Mouse (Mus musculus): ENCODE measurements around the gene Clip2. TPM values are rescaled to one million over a fixed set of nuclear protein-coding genes. Genes with fewer than 3 reads are reported as not detected.

The Clip2 gene
- polyA plus RNA-seq, 1 experiment from 2014 or later: 6.8 TPM

DNA sequence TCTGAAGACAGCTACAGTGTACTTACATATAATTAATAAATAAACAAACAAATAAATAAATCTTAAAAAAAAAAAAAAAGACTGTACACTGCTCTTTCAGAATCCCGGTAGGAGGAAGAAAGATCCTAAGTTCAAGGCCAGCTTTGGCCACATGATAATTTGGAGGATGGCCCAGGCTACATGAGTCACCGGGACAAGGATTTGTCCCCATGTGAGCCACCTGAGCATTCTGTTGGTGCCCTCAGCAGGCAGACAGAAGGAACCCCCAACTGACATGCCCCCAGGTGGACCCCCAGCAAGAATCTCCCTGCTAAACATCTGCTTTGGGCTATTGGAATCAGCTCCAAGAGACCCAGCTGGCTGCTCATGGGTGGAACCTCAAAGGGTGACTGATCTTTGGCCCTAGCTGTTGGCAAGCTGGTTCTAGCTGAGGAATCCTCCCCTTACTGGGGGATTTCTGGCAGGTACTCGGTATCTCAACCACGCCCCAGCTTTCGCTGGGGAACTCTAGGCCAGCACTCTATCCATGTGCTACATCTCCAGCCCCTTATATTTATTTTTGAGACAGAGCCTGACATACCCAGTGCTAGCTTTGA lies 1.8 kb upstream of the Clip2 start:
- Histone ChIP-seq H3K36me3 (ENCODE audit: control insufficient read depth, insufficient read depth, low read length) (no peaks in the 10 kb centered on the region), H3K27ac (ENCODE audit: low read depth, low read length) (no peak overlapping the region), H3K4me2 (ENCODE audit: low read depth, low read length, severe bottlenecking) (no peak overlapping the region), H3K9ac (ENCODE audit: low read length) (no peak overlapping the region), H3K9me3 (ENCODE audit: control insufficient read depth, low read length) (no peaks in the 10 kb centered on the region), H3K4me1 (replicated peaks; ENCODE audit: control insufficient read depth, insufficient read depth, low read length) (peaks cover 18% of the 10 kb centered on the region), H3K4me3 (ENCODE audit: low read depth, low read length) (no peak overlapping the region), H3K27me3 (ENCODE audit: control insufficient read depth, insufficient read depth, low read length) (no peaks in the 10 kb centered on the region)
- DNase-seq (ENCODE audit: low spot score) (no peak), ATAC-seq (replicated peaks; ENCODE audit: low FRiP score) (no peak)
- 89% methylated on average over 5 of the region's 5 CpGs for WGBS

DNA sequence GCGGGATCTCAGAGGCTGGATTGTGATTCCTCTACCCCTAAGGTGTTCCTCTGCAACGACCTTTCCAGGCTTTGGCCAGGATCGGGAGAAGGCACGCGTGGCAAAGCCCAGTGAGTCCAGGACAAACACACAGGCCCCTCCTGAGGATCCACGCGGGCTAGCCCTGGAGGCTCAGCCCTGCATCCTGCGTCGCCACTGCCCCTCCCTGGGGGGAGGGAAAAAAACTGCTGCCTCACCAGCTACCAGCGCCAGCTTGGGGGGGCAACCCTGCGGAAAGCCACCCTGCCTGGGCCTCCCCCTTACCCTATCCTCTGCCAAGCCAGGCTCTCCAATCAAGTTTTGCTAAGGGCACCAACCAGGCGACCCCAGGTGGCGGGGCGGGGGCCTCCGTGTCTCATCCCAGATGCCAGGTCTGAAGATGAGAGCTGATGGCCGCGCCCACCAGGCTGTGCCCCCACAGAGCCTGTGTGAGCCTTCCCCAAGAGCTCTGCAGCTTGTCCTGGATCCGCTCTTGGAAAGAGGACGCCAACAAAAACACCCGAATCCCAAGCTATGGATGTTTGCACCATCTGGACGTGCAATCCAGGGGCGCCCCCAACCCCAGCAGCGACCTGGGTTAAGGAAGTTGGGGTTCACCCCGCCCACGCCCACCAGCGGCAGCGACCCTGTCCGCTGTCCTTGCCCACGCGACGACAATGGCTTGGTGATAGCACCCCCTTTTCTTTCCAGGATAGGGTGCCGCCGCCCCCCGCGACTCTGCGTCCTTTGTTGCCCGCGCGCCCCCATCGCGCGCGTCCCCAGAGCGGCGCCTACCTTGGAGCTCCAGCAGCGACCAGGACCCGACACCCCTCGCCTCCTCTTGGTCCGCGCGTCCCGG lies 763 bp downstream of the Clip2 start:
- H3K27ac ChIP-seq (ENCODE audit: low read depth, low read length): peak overlapping the region; percentile 87
- H3K4me1 ChIP-seq (replicated peaks; ENCODE audit: control insufficient read depth, insufficient read depth, low read length): peaks cover 20% of the 10 kb centered on the region
- peak overlapping the region; percentile 91 for H3K4me3 ChIP-seq (ENCODE audit: low read depth, low read length)
- H3K27me3 ChIP-seq (ENCODE audit: control insufficient read depth, insufficient read depth, low read length): no peaks in the 10 kb centered on the region
- H3K4me2 ChIP-seq (ENCODE audit: low read depth, low read length, severe bottlenecking): peak overlapping the region; percentile 77
- H3K9me3 ChIP-seq (ENCODE audit: control insufficient read depth, low read length): no peaks in the 10 kb centered on the region
- DNase-seq (ENCODE audit: low spot score) (peak; percentile 78), ATAC-seq (replicated peaks; ENCODE audit: low FRiP score) (peak; percentile 17)
- 2% methylated on average over 51 of the region's 52 CpGs for WGBS
- peak overlapping the region; percentile 75 for H3K9ac ChIP-seq (ENCODE audit: low read length)
- H3K36me3 ChIP-seq (ENCODE audit: control insufficient read depth, insufficient read depth, low read length): no peaks in the 10 kb centered on the region

DNA sequence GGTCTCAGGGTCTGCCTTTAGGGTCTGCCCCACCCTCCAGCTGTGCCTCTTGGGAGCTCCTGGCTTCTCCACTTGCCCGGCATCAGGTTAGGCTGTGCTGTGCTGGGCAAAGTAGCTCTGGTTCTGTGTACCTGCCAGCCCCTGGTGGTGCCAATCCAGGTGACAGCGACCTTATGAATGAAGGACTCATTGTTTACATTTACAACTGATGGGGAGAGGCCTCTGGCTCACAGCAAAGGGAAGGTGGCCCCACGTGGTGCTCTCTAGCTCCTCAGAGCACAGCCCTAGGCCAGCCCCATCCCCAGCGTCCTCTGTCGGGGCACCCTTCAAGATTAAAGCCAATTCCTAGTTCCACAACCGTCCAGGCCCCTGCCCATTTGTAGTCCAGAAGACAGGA lies 1.4 kb downstream of the Clip2 start:
- ATAC-seq (replicated peaks; ENCODE audit: low FRiP score) (no peak), DNase-seq (ENCODE audit: low spot score) (no peak)
- H3K4me1 ChIP-seq (replicated peaks; ENCODE audit: control insufficient read depth, insufficient read depth, low read length): peaks cover 20% of the 10 kb centered on the region
- H3K27ac ChIP-seq (ENCODE audit: low read depth, low read length): no peak overlapping the region
- peak overlapping the region; percentile 77 for H3K4me2 ChIP-seq (ENCODE audit: low read depth, low read length, severe bottlenecking)
- peak overlapping the region; percentile 91 for H3K4me3 ChIP-seq (ENCODE audit: low read depth, low read length)
- H3K36me3 ChIP-seq (ENCODE audit: control insufficient read depth, insufficient read depth, low read length): no peaks in the 10 kb centered on the region
- H3K9ac ChIP-seq (ENCODE audit: low read length): peak overlapping the region; percentile 75
- H3K9me3 ChIP-seq (ENCODE audit: control insufficient read depth, low read length): no peaks in the 10 kb centered on the region
- H3K27me3 ChIP-seq (ENCODE audit: control insufficient read depth, insufficient read depth, low read length): no peaks in the 10 kb centered on the region
- 15% methylated on average over 6 of the region's 6 CpGs for WGBS

DNA sequence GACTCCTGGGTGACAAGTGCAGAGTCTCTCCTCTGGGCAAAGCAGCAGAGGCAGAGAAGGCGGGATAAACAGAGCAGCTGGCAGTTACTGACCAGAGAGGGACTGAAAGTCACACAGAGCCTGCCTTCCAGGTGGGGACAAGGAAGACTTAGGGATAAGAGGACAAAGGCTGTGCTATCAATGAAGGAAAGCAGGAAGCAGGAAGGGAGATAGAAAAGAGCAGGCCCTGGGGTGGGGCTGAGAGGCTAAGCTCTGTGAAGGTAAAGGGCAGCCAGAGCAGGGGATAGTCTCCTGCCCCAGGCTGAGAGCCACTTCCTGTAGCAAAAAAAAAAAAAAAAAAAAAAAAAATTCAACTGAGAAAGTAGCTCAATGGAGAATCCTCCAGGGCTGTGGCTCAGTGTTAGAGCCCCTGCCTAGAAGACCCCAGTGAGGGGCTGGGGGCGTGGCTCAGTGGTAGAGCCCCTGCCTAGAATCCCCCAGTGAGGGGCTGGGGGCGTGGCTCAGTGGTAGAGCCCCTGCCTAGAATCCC lies 2.5 kb downstream of the Clip2 start:
- no peak overlapping the region for H3K4me2 ChIP-seq (ENCODE audit: low read depth, low read length, severe bottlenecking)
- ATAC-seq (replicated peaks; ENCODE audit: low FRiP score) (no peak), DNase-seq (ENCODE audit: low spot score) (no peak)
- H3K4me3 ChIP-seq (ENCODE audit: low read depth, low read length): no peak overlapping the region
- no peak overlapping the region for H3K27ac ChIP-seq (ENCODE audit: low read depth, low read length)
- no peaks in the 10 kb centered on the region for H3K9me3 ChIP-seq (ENCODE audit: control insufficient read depth, low read length)
- 84% methylated on average over 3 of the region's 3 CpGs for WGBS
- no peak overlapping the region for H3K9ac ChIP-seq (ENCODE audit: low read length)
- no peaks in the 10 kb centered on the region for H3K27me3 ChIP-seq (ENCODE audit: control insufficient read depth, insufficient read depth, low read length)
- peaks cover 12% of the 10 kb centered on the region for H3K4me1 ChIP-seq (replicated peaks; ENCODE audit: control insufficient read depth, insufficient read depth, low read length)
- H3K36me3 ChIP-seq (ENCODE audit: control insufficient read depth, insufficient read depth, low read length): no peaks in the 10 kb centered on the region

DNA sequence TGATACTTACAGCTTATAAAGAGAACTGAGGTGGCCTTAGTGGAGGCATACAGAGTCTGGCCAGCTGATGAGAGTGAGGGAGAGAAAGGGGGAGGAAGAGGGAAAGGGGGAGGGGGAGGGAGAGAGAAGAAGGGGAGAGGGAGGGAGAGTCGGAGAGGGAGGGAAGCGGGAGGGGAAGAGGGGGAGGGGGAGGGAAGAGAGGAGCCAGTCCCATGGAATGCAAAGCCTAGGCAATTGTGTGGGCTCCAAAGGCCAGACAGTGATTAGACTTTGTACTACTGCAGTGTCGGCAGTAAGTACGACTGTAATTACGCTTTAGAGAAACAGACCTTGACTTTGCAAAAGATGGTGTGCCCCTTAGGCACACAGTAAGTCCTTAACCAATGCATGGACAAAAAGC lies 3.9 kb downstream of the Clip2 start:
- Histone ChIP-seq H3K27ac (ENCODE audit: low read depth, low read length) (no peak overlapping the region), H3K4me1 (replicated peaks; ENCODE audit: control insufficient read depth, insufficient read depth, low read length) (peaks cover 12% of the 10 kb centered on the region)

DNA sequence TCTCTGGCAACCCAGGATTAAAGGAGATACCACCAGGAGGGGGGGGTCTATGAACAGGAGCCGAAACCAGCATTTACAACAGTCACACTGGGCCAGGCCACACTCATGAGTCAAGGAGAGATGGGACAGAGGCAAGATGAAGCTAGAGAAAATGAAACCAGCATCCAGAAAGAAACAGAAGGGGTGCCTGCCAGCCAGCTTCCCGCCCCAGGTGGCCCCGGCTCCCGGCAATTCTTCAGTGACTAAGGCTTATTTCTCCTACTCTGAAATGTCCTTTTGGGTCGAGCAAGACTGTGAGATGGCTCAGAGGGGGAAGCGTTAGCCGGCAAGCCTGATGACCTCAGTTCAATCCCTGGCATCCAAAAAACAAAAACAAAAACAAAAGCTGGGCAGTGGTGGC lies 5.4 kb downstream of the Clip2 start:
- no peak for DNase-seq (ENCODE audit: low spot score)
- Histone ChIP-seq H3K4me2 (ENCODE audit: low read depth, low read length, severe bottlenecking) (no peak overlapping the region), H3K27me3 (ENCODE audit: control insufficient read depth, insufficient read depth, low read length) (no peaks in the 10 kb centered on the region), H3K4me1 (replicated peaks; ENCODE audit: control insufficient read depth, insufficient read depth, low read length) (peaks cover 8% of the 10 kb centered on the region), H3K9ac (ENCODE audit: low read length) (no peak overlapping the region), H3K9me3 (ENCODE audit: control insufficient read depth, low read length) (no peaks in the 10 kb centered on the region), H3K27ac (ENCODE audit: low read depth, low read length) (no peak overlapping the region), H3K4me3 (ENCODE audit: low read depth, low read length) (no peak overlapping the region), H3K36me3 (ENCODE audit: control insufficient read depth, insufficient read depth, low read length) (no peaks in the 10 kb centered on the region)
- ATAC-seq (replicated peaks; ENCODE audit: low FRiP score): no peak
- 92% methylated on average over 7 of the region's 7 CpGs for WGBS

More for the DNA sequence above, 3.9 kb downstream of the Clip2 start:
- no peak for DNase-seq (ENCODE audit: low spot score)
- no peak for ATAC-seq (replicated peaks; ENCODE audit: low FRiP score)
- Histone ChIP-seq H3K9ac (ENCODE audit: low read length) (no peak overlapping the region), H3K4me3 (ENCODE audit: low read depth, low read length) (no peak overlapping the region), H3K27me3 (ENCODE audit: control insufficient read depth, insufficient read depth, low read length) (no peaks in the 10 kb centered on the region), H3K4me2 (ENCODE audit: low read depth, low read length, severe bottlenecking) (no peak overlapping the region), H3K36me3 (ENCODE audit: control insufficient read depth, insufficient read depth, low read length) (no peaks in the 10 kb centered on the region), H3K9me3 (ENCODE audit: control insufficient read depth, low read length) (no peaks in the 10 kb centered on the region)
- WGBS: 57% methylated on average over 5 of the region's 5 CpGs

DNA sequence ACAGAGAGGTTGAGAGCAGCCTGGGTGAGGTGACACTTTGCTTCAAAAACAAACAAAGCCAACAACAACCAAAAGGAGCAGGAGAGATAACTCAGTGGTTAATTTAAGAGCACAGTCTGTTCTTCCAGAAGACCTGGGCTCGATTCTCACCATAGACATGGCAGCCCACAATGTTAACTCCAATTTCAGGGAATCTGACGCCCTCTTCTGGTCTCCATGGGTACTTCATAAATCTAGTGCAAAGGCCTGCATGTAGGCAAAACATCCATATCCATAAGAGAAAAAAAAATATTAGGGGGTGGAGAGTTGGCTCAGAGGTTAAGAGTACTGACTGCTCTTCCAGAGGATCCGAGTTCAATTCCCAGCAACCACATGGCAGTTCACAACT lies 7.0 kb downstream of the Clip2 start:
- Histone ChIP-seq H3K4me1 (replicated peaks; ENCODE audit: control insufficient read depth, insufficient read depth, low read length) (peaks cover 2% of the 10 kb centered on the region; the same call in 1 of the 2 replicates), H3K27ac (ENCODE audit: low read depth, low read length) (no peak overlapping the region), H3K36me3 (ENCODE audit: control insufficient read depth, insufficient read depth, low read length) (no peaks in the 10 kb centered on the region), H3K4me3 (ENCODE audit: low read depth, low read length) (no peak overlapping the region), H3K9me3 (ENCODE audit: control insufficient read depth, low read length) (no peaks in the 10 kb centered on the region), H3K27me3 (ENCODE audit: control insufficient read depth, insufficient read depth, low read length) (no peaks in the 10 kb centered on the region), H3K9ac (ENCODE audit: low read length) (no peak overlapping the region), H3K4me2 (ENCODE audit: low read depth, low read length, severe bottlenecking) (no peak overlapping the region)
- WGBS: 53% methylated on average over 3 of the region's 3 CpGs
- no peak for DNase-seq (ENCODE audit: low spot score)
- no peak for ATAC-seq (replicated peaks; ENCODE audit: low FRiP score)

DNA sequence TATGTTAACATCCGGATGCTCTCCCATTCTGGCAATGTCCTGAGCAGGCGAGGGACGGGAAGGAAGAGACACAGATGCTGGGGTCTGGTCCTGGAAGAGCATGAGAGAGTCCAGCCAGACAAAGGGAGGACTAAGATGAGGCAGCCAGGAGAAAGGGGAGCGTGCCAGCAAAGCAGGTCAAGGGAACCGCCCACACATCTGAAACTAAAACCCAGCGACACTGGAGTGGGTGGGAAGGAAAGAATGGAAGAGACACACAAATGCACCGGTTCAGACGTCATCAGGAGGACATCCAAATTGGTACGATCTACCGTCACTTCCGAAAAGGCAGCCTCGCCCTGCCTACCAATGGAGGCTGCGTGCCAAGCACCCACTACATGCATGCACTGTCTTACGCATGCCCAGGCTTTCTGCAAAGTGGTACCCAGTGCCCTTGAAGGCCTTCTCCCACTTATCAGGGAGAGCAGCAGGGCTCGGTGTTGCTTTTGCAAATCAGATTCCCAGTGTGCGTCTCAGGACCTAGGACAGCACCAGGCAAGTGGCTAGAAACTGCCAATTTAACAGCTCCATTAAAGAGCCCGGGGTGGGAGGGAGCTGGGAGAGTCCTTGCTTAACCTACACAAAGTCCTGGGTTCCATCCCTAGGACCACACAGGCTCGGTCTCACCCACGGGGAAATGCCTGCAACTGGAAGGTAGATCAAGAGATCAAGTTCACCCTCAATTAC lies 7.6 kb downstream of the Clip2 start:
- Histone ChIP-seq H3K4me1 (replicated peaks; ENCODE audit: control insufficient read depth, insufficient read depth, low read length) (peaks cover 2% of the 10 kb centered on the region; the same call in 1 of the 2 replicates), H3K4me3 (ENCODE audit: low read depth, low read length) (no peak overlapping the region), H3K36me3 (ENCODE audit: control insufficient read depth, insufficient read depth, low read length) (no peaks in the 10 kb centered on the region), H3K9ac (ENCODE audit: low read length) (no peak overlapping the region; the same call in 1 of the 2 replicates), H3K9me3 (ENCODE audit: control insufficient read depth, low read length) (no peaks in the 10 kb centered on the region), H3K27me3 (ENCODE audit: control insufficient read depth, insufficient read depth, low read length) (no peaks in the 10 kb centered on the region), H3K4me2 (ENCODE audit: low read depth, low read length, severe bottlenecking) (no peak overlapping the region), H3K27ac (ENCODE audit: low read depth, low read length) (no peak overlapping the region)
- ATAC-seq (replicated peaks; ENCODE audit: low FRiP score): no peak
- 70% methylated on average over 19 of the region's 19 CpGs for WGBS
- DNase-seq (ENCODE audit: low spot score): no peak

Measured in forebrain, embryonic 11.5 days (tissue).